Mouse (Mus musculus): Measurements from ENCODE around the gene Rapgef1. TPM values are rescaled to one million over a fixed set of nuclear protein-coding genes. Genes with fewer than 3 reads are reported as not detected.

Rapgef1 gene
- 10.6 and 11.4 TPM in 2 replicates for polyA plus RNA-seq (2015; fragmentation: Nextera tagmentation; extraction: Ambion mirVana)

- H3K36me3 ChIP-seq (ENCODE audit: insufficient read depth, low read length), result no peaks in the 10 kb centered on the region
- H3K4me1 ChIP-seq (ENCODE audit: insufficient read depth, low read depth, low read length), result peaks cover 11% of the 10 kb centered on the region; the same call in 1 of the 2 replicates
- peak within 1 kb of the TSS; percentile 79 for H3K9ac ChIP-seq (replicated peaks; ENCODE audit: low read depth)
- H3K27ac ChIP-seq (ENCODE audit: low read length), result peak within 1 kb of the TSS; percentile 82
- under 1% methylated on average over 61 of the region's 101 CpGs for WGBS
- ATAC-seq, result peak; percentile 86
- peak within 1 kb of the TSS; percentile 78 for H3K4me2 ChIP-seq (replicated peaks; ENCODE audit: low read depth, low read length)
- TF ChIP-seq EP300 (IDR thresholded peaks at IDR 0.05), result no peak
- peak; percentile 98 for TF ChIP-seq CTCF (IDR thresholded peaks at IDR 0.05)
- H3K4me3 ChIP-seq (ENCODE audit: low read depth, low read length), result peak within 1 kb of the TSS; percentile 67
- no peaks in the 10 kb centered on the region for H3K27me3 ChIP-seq (replicated peaks; ENCODE audit: insufficient read depth, low read length)
- no peaks in the 10 kb centered on the region for H3K9me3 ChIP-seq (ENCODE audit: low read length)
- DNase-seq (ENCODE audit: low spot score), result peak; percentile 73
These were observed at the start of gene Rapgef1 for GRCm38 (mm10) chr2:29619484-29620300. Gene Rapgef1, plus strand, starts transcription at chr2:29619720.

DNA sequence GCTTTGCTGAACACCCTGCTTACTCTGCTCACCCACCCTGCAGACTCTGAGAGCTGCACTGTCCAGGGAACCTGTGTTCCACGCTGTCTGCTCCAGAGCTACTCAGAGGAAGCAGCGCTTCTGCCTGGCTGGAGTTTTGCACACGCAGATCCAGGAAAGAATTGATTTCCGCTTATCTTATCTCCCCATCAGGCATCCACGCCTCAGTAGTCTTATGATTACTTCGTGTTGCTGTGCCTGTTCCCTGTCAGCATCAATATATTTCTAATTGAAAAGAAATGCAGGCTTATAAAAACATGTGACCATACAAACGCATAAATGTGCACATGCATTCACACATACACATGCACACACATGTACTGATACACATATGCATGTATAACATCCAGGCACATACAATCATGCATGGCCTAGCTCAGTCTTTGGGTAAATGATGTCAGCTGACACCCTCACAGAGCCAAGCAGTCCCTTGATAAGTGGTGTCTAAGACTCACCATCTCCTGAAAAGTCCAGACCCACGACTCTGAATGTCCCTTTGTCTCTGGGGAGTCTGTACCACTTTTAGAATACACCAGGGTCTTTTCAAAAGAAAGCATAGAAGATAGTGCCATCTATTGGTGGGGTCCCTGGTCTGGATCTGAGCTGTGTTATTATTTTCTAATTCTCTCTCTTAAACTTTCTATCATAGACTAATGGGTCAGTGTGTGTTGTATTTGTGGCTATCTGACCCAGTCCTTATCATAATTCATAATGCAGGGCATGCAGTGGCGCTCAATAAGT lies 47.4 kb upstream of the Rapgef1 start:
- DNase-seq (ENCODE audit: low spot score), result no peak
- no peak overlapping the region for H3K4me3 ChIP-seq (ENCODE audit: low read depth, low read length)
- no peak overlapping the region for H3K4me2 ChIP-seq (replicated peaks; ENCODE audit: low read depth, low read length)
- H3K36me3 ChIP-seq (ENCODE audit: insufficient read depth, low read length), result no peaks in the 10 kb centered on the region
- no peak overlapping the region for H3K9ac ChIP-seq (replicated peaks; ENCODE audit: low read depth)
- H3K27ac ChIP-seq (ENCODE audit: low read length), result no peak overlapping the region
- H3K4me1 ChIP-seq (ENCODE audit: insufficient read depth, low read depth, low read length), result no peaks in the 10 kb centered on the region
- TF ChIP-seq EP300 (IDR thresholded peaks at IDR 0.05), result no peak
- no peak for TF ChIP-seq CTCF (IDR thresholded peaks at IDR 0.05)
- ATAC-seq, result no peak
- 51% methylated on average over 9 of the region's 9 CpGs for WGBS
- no peaks in the 10 kb centered on the region for H3K27me3 ChIP-seq (replicated peaks; ENCODE audit: insufficient read depth, low read length)
- H3K9me3 ChIP-seq (ENCODE audit: low read length), result no peaks in the 10 kb centered on the region

- no peak for ATAC-seq
- Histone ChIP-seq H3K4me2 (replicated peaks; ENCODE audit: low read depth, low read length) (no peak overlapping the region), H3K27me3 (replicated peaks; ENCODE audit: insufficient read depth, low read length) (no peaks in the 10 kb centered on the region), H3K36me3 (ENCODE audit: insufficient read depth, low read length) (no peaks in the 10 kb centered on the region), H3K9me3 (ENCODE audit: low read length) (no peaks in the 10 kb centered on the region), H3K9ac (replicated peaks; ENCODE audit: low read depth) (no peak overlapping the region), H3K27ac (ENCODE audit: low read length) (no peak overlapping the region), H3K4me1 (ENCODE audit: insufficient read depth, low read depth, low read length) (no peaks in the 10 kb centered on the region), H3K4me3 (ENCODE audit: low read depth, low read length) (no peak overlapping the region)
- TF ChIP-seq EP300 (IDR thresholded peaks at IDR 0.05), result no peak
- TF ChIP-seq CTCF (IDR thresholded peaks at IDR 0.05), result no peak
- WGBS, result 72% methylated on average over 5 of the region's 5 CpGs
- no peak for DNase-seq (ENCODE audit: low spot score)
These were observed 46.6 kb upstream of the Rapgef1 start for GRCm38 (mm10) chr2:29572811-29573427.

- ATAC-seq, result peak; percentile 48
- Histone ChIP-seq H3K36me3 (ENCODE audit: insufficient read depth, low read length) (no peaks in the 10 kb centered on the region), H3K9me3 (ENCODE audit: low read length) (no peaks in the 10 kb centered on the region), H3K27me3 (replicated peaks; ENCODE audit: insufficient read depth, low read length) (no peaks in the 10 kb centered on the region), H3K4me3 (ENCODE audit: low read depth, low read length) (no peak overlapping the region), H3K27ac (ENCODE audit: low read length) (no peak overlapping the region), H3K4me1 (ENCODE audit: insufficient read depth, low read depth, low read length) (no peaks in the 10 kb centered on the region), H3K4me2 (replicated peaks; ENCODE audit: low read depth, low read length) (no peak overlapping the region), H3K9ac (replicated peaks; ENCODE audit: low read depth) (no peak overlapping the region)
- TF ChIP-seq EP300 (IDR thresholded peaks at IDR 0.05), result no peak
- TF ChIP-seq CTCF (IDR thresholded peaks at IDR 0.05), result no peak
- whole genome bisulfite sequencing, result 5% methylated on average over 5 of the region's 5 CpGs
- DNase-seq (ENCODE audit: low spot score), result peak; percentile 73
These were observed 45.9 kb upstream of the Rapgef1 start for GRCm38 (mm10) chr2:29573591-29573990.

GRCm38 (mm10) chr2:29574187-29574586 lies 45.3 kb upstream of the Rapgef1 start:
- Histone ChIP-seq H3K9me3 (ENCODE audit: low read length) (no peaks in the 10 kb centered on the region), H3K9ac (replicated peaks; ENCODE audit: low read depth) (no peak overlapping the region), H3K36me3 (ENCODE audit: insufficient read depth, low read length) (no peaks in the 10 kb centered on the region), H3K4me1 (ENCODE audit: insufficient read depth, low read depth, low read length) (no peaks in the 10 kb centered on the region), H3K27me3 (replicated peaks; ENCODE audit: insufficient read depth, low read length) (no peaks in the 10 kb centered on the region), H3K4me2 (replicated peaks; ENCODE audit: low read depth, low read length) (no peak overlapping the region), H3K27ac (ENCODE audit: low read length) (no peak overlapping the region), H3K4me3 (ENCODE audit: low read depth, low read length) (no peak overlapping the region)
- 44% methylated on average over 11 of the region's 11 CpGs for WGBS
- DNase-seq (ENCODE audit: low spot score) (no peak), ATAC-seq (no peak)
- no peak for TF ChIP-seq CTCF (IDR thresholded peaks at IDR 0.05)
- TF ChIP-seq EP300 (IDR thresholded peaks at IDR 0.05), result no peak

GRCm38 (mm10) chr2:29582415-29582814 lies 37.1 kb upstream of the Rapgef1 start:
- DNase-seq (ENCODE audit: low spot score) (peak; percentile 76), ATAC-seq (peak; percentile 33; the same call in 1 of the 2 replicates)
- WGBS, result 1% methylated on average over 7 of the region's 7 CpGs
- Histone ChIP-seq H3K27me3 (replicated peaks; ENCODE audit: insufficient read depth, low read length) (no peaks in the 10 kb centered on the region), H3K4me1 (ENCODE audit: insufficient read depth, low read depth, low read length) (no peaks in the 10 kb centered on the region), H3K4me2 (replicated peaks; ENCODE audit: low read depth, low read length) (no peak overlapping the region), H3K9ac (replicated peaks; ENCODE audit: low read depth) (no peak overlapping the region), H3K36me3 (ENCODE audit: insufficient read depth, low read length) (no peaks in the 10 kb centered on the region), H3K4me3 (ENCODE audit: low read depth, low read length) (no peak overlapping the region), H3K27ac (ENCODE audit: low read length) (no peak overlapping the region), H3K9me3 (ENCODE audit: low read length) (no peaks in the 10 kb centered on the region)
- TF ChIP-seq EP300 (IDR thresholded peaks at IDR 0.05), result no peak
- peak; percentile 99 for TF ChIP-seq CTCF (IDR thresholded peaks at IDR 0.05)

Measured in lung, postnatal 0 days (tissue).